Mouse (Mus musculus): ENCODE measurements around the gene Nsun2. TPM values are rescaled to one million over a fixed set of nuclear protein-coding genes. Genes with fewer than 3 reads are reported as not detected.
"Not testable (repeated sequence)": the region's sequence is repeated elsewhere in the genome, so short reads cannot be mapped to it uniquely, and the experiment has no call there.

Gene Nsun2
- total RNA-seq, 1 experiment from 2014 or later = 209 TPM

GRCm38 (mm10) chr13:69583591-69583990 is 50.0 kb downstream of the Nsun2 start:
- ATAC-seq (replicated peaks; ENCODE audit: low read depth, poor library complexity, severe bottlenecking) = no peak

GRCm38 (mm10) chr13:69585828-69586227 is 52.3 kb downstream of the Nsun2 start:
- no peak for ATAC-seq (replicated peaks; ENCODE audit: low read depth, poor library complexity, severe bottlenecking)

- no peak for ATAC-seq (replicated peaks; ENCODE audit: low read depth, poor library complexity, severe bottlenecking)
Measured at GRCm38 (mm10) chr13:69586337-69586736, 52.8 kb downstream of the Nsun2 start.

- ATAC-seq (replicated peaks; ENCODE audit: low read depth, poor library complexity, severe bottlenecking) = no peak
Measured at GRCm38 (mm10) chr13:69587849-69588248, 54.3 kb downstream of the Nsun2 start.

- ATAC-seq (replicated peaks; ENCODE audit: low read depth, poor library complexity, severe bottlenecking) = no peak
Measured at GRCm38 (mm10) chr13:69588263-69588662, 54.7 kb downstream of the Nsun2 start.

- no peak for ATAC-seq (replicated peaks; ENCODE audit: low read depth, poor library complexity, severe bottlenecking)
Measured at GRCm38 (mm10) chr13:69591338-69591737, 57.8 kb downstream of the Nsun2 start.

- no peak for ATAC-seq (replicated peaks; ENCODE audit: low read depth, poor library complexity, severe bottlenecking)
Measured at GRCm38 (mm10) chr13:69592226-69592625, 58.7 kb downstream of the Nsun2 start.

- ATAC-seq (replicated peaks; ENCODE audit: low read depth, poor library complexity, severe bottlenecking) = no peak
Measured at GRCm38 (mm10) chr13:69593453-69593852, 59.9 kb downstream of the Nsun2 start.

- peak; percentile 66 for ATAC-seq (replicated peaks; ENCODE audit: low read depth, poor library complexity, severe bottlenecking)
Measured at GRCm38 (mm10) chr13:69594577-69595256, 61.2 kb downstream of the Nsun2 start.

- ATAC-seq (replicated peaks; ENCODE audit: low read depth, poor library complexity, severe bottlenecking) = no peak
Measured at GRCm38 (mm10) chr13:69595911-69596310, 62.4 kb downstream of the Nsun2 start.

GRCm38 (mm10) chr13:69596515-69596914 is 63.0 kb downstream of the Nsun2 start:
- ATAC-seq (replicated peaks; ENCODE audit: low read depth, poor library complexity, severe bottlenecking) = no peak

- ATAC-seq (replicated peaks; ENCODE audit: low read depth, poor library complexity, severe bottlenecking) = no peak
Measured at GRCm38 (mm10) chr13:69598867-69599266, 65.3 kb downstream of the Nsun2 start.

- not testable (repeated sequence) for ATAC-seq (replicated peaks; ENCODE audit: low read depth, poor library complexity, severe bottlenecking)
Measured at GRCm38 (mm10) chr13:69600863-69601262, 67.3 kb downstream of the Nsun2 start.

GRCm38 (mm10) chr13:69601321-69601720 is 67.8 kb downstream of the Nsun2 start:
- no peak for ATAC-seq (replicated peaks; ENCODE audit: low read depth, poor library complexity, severe bottlenecking)

- ATAC-seq (replicated peaks; ENCODE audit: low read depth, poor library complexity, severe bottlenecking) = no peak
Measured at GRCm38 (mm10) chr13:69604670-69605069, 71.1 kb downstream of the Nsun2 start.

GRCm38 (mm10) chr13:69608734-69609133 is 75.2 kb downstream of the Nsun2 start:
- ATAC-seq (replicated peaks; ENCODE audit: low read depth, poor library complexity, severe bottlenecking) = no peak

GRCm38 (mm10) chr13:69610751-69611397 is 77.3 kb downstream of the Nsun2 start:
- ATAC-seq (replicated peaks; ENCODE audit: low read depth, poor library complexity, severe bottlenecking) = peak; percentile 13

GRCm38 (mm10) chr13:69611398-69612174 is 78.0 kb downstream of the Nsun2 start, which contains the start of gene Srd5a1:
Srd5a1 (minus strand) TSS chr13:69611442.
- peak; percentile 88 for ATAC-seq (replicated peaks; ENCODE audit: low read depth, poor library complexity, severe bottlenecking)

- no peak for ATAC-seq (replicated peaks; ENCODE audit: low read depth, poor library complexity, severe bottlenecking)
Measured at GRCm38 (mm10) chr13:69612175-69612544, 78.6 kb downstream of the Nsun2 start.

- ATAC-seq (replicated peaks; ENCODE audit: low read depth, poor library complexity, severe bottlenecking) = no peak
Measured at GRCm38 (mm10) chr13:69616716-69617115, 83.2 kb downstream of the Nsun2 start.

GRCm38 (mm10) chr13:69623843-69624242 is 90.3 kb downstream of the Nsun2 start:
- ATAC-seq (replicated peaks; ENCODE audit: low read depth, poor library complexity, severe bottlenecking) = no peak

Measured in common myeloid progenitor, adult 5-6 weeks (primary cell).